Mouse (Mus musculus): ENCODE data around the gene Bbs9. TPM values are rescaled to one million over a fixed set of nuclear protein-coding genes. Genes with fewer than 3 reads are reported as not detected.
"Not testable (repeated sequence)": the region's sequence is repeated elsewhere in the genome, so short reads cannot be mapped to it uniquely, and the experiment has no call there.

Bbs9 gene
- total RNA-seq, 2 experiments from 2014 or later: 5.0 to 5.3 TPM

GRCm38 (mm10) chr9:22679485-22679884, 204.0 kb downstream of the Bbs9 start:
- ATAC-seq (replicated peaks; ENCODE audit: low FRiP score, poor library complexity, severe bottlenecking): no peak

GRCm38 (mm10) chr9:22680031-22680430, 204.5 kb downstream of the Bbs9 start:
- no peak for ATAC-seq (replicated peaks; ENCODE audit: low FRiP score, poor library complexity, severe bottlenecking)

- no peak for ATAC-seq (replicated peaks; ENCODE audit: low FRiP score, poor library complexity, severe bottlenecking)
Measured at GRCm38 (mm10) chr9:22680484-22680883, 205.0 kb downstream of the Bbs9 start.

GRCm38 (mm10) chr9:22683786-22684185, 208.3 kb downstream of the Bbs9 start:
- ATAC-seq (replicated peaks; ENCODE audit: low FRiP score, poor library complexity, severe bottlenecking): no peak

GRCm38 (mm10) chr9:22686765-22687472, 211.4 kb downstream of the Bbs9 start:
- ATAC-seq (replicated peaks; ENCODE audit: low FRiP score, poor library complexity, severe bottlenecking): no peak

- no peak for ATAC-seq (replicated peaks; ENCODE audit: low FRiP score, poor library complexity, severe bottlenecking)
Measured at GRCm38 (mm10) chr9:22690234-22690633, 214.7 kb downstream of the Bbs9 start.

GRCm38 (mm10) chr9:22695392-22695791, 219.9 kb downstream of the Bbs9 start:
- no peak for ATAC-seq (replicated peaks; ENCODE audit: low FRiP score, poor library complexity, severe bottlenecking)

GRCm38 (mm10) chr9:22696809-22697374, 221.4 kb downstream of the Bbs9 start:
- no peak for ATAC-seq (replicated peaks; ENCODE audit: low FRiP score, poor library complexity, severe bottlenecking)

- no peak for ATAC-seq (replicated peaks; ENCODE audit: low FRiP score, poor library complexity, severe bottlenecking)
Measured at GRCm38 (mm10) chr9:22697811-22698210, 222.3 kb downstream of the Bbs9 start.

GRCm38 (mm10) chr9:22698501-22698900, 223.0 kb downstream of the Bbs9 start:
- no peak for ATAC-seq (replicated peaks; ENCODE audit: low FRiP score, poor library complexity, severe bottlenecking)

- no peak for ATAC-seq (replicated peaks; ENCODE audit: low FRiP score, poor library complexity, severe bottlenecking)
Measured at GRCm38 (mm10) chr9:22702065-22702611, 226.6 kb downstream of the Bbs9 start.

GRCm38 (mm10) chr9:22702812-22703367, 227.4 kb downstream of the Bbs9 start:
- no peak for ATAC-seq (replicated peaks; ENCODE audit: low FRiP score, poor library complexity, severe bottlenecking)

GRCm38 (mm10) chr9:22703541-22703940, 228.0 kb downstream of the Bbs9 start:
- ATAC-seq (replicated peaks; ENCODE audit: low FRiP score, poor library complexity, severe bottlenecking): no peak

- no peak for ATAC-seq (replicated peaks; ENCODE audit: low FRiP score, poor library complexity, severe bottlenecking)
Measured at GRCm38 (mm10) chr9:22707166-22707913, 231.8 kb downstream of the Bbs9 start.

GRCm38 (mm10) chr9:22708970-22709726, 233.6 kb downstream of the Bbs9 start:
- no peak for ATAC-seq (replicated peaks; ENCODE audit: low FRiP score, poor library complexity, severe bottlenecking)

- ATAC-seq (replicated peaks; ENCODE audit: low FRiP score, poor library complexity, severe bottlenecking): no peak
Measured at GRCm38 (mm10) chr9:22710032-22710431, 234.5 kb downstream of the Bbs9 start.

GRCm38 (mm10) chr9:22711339-22711738, 235.8 kb downstream of the Bbs9 start:
- ATAC-seq (replicated peaks; ENCODE audit: low FRiP score, poor library complexity, severe bottlenecking): no peak

- ATAC-seq (replicated peaks; ENCODE audit: low FRiP score, poor library complexity, severe bottlenecking): no peak
Measured at GRCm38 (mm10) chr9:22712743-22713142, 237.2 kb downstream of the Bbs9 start.

- not testable (repeated sequence) for ATAC-seq (replicated peaks; ENCODE audit: low FRiP score, poor library complexity, severe bottlenecking)
Measured at GRCm38 (mm10) chr9:22713286-22713685, 237.8 kb downstream of the Bbs9 start.

- ATAC-seq (replicated peaks; ENCODE audit: low FRiP score, poor library complexity, severe bottlenecking): no peak
Measured at GRCm38 (mm10) chr9:22717583-22717982, 242.1 kb downstream of the Bbs9 start.

Measured in erythroblast, adult 5-6 weeks (primary cell).